Mouse (Mus musculus): ENCODE measurements around the gene Edrf1.
A peak's percentile ranks its signal among the peaks of the same experiment; 100 is the strongest.
"Not testable (repeated sequence)": the region's sequence is repeated elsewhere in the genome, so short reads cannot be mapped to it uniquely, and the experiment has no call there.

Gene Edrf1

DNA sequence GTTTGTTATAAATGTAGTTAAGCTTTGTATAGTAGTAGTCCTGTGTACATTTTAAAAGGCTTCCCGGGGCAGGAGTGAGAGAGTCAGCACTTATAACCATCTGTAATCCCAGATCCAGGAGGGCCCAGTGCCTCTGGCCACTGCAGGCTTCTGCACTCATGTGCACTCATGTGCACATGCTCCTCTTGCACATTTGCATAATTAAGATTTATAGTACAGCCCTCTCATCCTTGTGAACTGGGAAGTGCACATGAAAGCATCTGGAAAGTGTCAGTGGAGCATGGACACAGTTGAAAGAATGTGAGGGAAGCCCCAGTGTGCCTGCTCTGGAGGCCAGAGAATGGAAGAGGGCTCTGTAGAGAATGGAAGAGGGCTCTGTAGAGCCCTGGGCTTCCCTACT is 25.1 kb downstream of the Edrf1 start:
- peak; percentile 24 for DNase-seq

GRCm38 (mm10) chr7:133669071-133669470 is 31.7 kb downstream of the Edrf1 start:
- peak; percentile 52 for DNase-seq

- DNase-seq: no peak
Observed at GRCm38 (mm10) chr7:133669946-133670345, 32.6 kb downstream of the Edrf1 start.

GRCm38 (mm10) chr7:133670846-133671245 is 33.5 kb downstream of the Edrf1 start:
- no peak for DNase-seq

- peak; percentile 61 for DNase-seq
Observed at GRCm38 (mm10) chr7:133676002-133676401, 38.7 kb downstream of the Edrf1 start.

DNA sequence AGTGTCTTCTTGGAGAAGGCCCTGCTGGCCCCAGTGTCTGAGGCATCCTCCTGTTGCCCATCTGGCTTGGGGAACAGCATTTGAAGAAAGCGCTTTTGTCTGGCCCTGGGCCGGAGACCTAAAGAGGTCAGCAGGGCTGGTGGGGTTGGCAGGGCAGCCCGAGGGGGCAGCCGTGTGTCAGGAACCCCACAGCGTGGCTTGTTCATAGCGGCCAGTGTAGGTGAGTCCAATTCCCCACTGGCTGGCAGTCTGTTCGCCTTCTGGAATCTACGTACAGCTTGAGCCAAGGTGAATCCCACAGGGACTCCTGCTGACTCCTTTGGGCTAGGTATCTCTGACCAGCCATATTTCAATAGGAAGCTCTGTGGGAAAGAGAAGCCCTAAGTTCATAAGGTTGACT is 41.4 kb downstream of the Edrf1 start:
- no peak for DNase-seq

DNA sequence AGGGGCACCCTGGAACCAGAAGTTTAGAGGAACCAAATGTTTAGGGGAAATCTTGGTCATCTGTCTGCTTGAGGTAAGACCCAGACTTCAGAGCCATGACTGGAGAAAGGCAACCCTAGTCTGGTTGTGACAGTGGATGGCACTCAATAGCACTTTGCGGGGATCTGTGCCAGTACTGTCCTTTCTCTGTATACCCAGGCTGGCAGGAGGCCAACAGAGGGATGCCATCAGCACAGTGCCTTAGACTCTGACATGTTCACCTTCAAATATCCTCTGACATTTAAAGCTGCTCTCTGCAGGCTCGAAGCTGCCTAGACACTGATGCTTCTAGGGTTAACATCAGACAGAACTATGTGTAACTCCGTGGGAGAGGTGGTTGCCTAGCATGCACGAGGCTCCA is 42.1 kb downstream of the Edrf1 start:
- peak; percentile 53 for DNase-seq

DNA sequence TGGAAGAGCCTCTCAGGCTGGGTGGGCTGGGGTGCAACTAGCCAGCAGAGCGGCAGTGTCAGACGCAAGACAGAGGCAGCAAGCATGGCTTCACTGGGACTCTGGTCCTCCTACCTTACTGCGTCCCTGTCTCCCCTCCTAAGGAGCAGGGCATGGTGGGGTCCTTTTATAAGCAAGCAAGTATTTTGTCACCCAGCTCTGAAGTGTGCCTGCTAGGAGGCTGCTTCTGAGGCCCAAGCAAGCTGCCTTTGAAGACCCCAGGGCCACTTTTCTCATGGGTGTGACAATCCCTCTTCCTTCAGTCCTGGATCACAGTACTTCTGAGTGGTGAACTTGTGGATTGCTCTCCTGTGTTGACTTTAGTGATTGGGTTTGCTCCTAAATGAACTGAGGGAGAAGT is 42.6 kb downstream of the Edrf1 start, which contains the start of gene Mmp21:
Mmp21 (minus strand) TSS at position 101 of the 400 bp plus-strand sequence.
- no peak for DNase-seq

- DNase-seq: no peak
Observed at GRCm38 (mm10) chr7:133683626-133684025, 46.3 kb downstream of the Edrf1 start.

DNA sequence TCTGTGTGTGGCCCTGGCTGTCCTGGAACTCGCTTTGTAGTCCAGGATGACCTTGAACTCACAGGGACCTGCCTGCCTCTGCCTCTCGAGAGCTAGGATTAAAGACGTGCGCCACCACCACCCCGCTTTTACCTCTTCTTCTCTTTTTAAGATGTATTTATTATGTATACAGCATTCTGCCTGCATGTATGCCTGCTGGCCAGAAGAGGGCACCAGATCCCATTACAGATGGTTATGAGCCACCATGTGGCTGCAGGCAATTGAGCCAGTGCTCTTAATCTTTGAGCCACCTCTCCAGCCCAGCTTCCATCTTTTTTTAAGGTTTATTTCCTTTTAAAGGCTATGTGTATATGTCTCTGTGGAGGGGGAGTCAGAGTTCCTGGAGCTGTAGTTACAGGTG is 46.8 kb downstream of the Edrf1 start:
- DNase-seq: peak; percentile 9

DNA sequence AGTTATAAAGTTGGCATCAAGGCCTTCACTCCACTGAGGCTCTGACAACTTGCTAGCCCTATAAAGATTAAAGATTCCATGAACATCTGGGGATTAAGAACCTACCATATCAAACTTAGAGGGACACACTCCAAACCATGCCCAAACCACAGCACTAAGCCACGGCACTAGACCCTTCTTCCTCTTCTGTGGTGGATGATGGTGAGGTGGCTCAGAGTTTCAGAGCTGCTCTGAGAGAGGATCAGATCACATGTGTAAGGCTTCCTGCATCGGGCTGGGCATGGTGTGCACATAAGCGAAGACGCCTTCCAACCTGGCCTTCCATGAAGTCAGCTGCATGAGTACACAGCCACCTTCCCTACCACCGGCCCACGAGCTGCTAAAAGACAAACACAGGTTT is 47.4 kb downstream of the Edrf1 start:
- no peak for DNase-seq

GRCm38 (mm10) chr7:133685644-133686043 is 48.3 kb downstream of the Edrf1 start:
- DNase-seq: not testable (repeated sequence)

GRCm38 (mm10) chr7:133698021-133698709 is 60.8 kb downstream of the Edrf1 start:
- DNase-seq: no peak

DNA sequence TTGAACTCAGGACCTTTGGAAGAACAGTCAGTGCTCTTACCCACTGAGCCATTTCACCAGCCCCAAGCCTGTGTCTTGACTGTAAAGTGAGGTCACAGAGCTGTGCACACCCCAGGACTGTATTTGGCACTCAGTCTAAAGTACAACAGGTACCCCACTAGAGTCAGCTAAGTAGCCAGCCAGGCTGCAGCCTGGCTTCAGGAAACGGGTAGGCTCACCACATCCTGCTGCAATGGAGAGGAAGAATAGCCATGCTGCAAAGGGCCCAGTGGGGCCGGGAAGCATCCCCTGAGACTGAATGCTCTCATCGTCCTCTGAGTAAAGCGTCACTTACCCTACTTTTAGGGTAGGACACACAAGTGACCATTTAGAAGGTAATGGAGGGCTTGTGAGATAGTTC is 62.5 kb downstream of the Edrf1 start:
- no peak for DNase-seq

GRCm38 (mm10) chr7:133701366-133701765 is 64.0 kb downstream of the Edrf1 start:
- no peak for DNase-seq

DNA sequence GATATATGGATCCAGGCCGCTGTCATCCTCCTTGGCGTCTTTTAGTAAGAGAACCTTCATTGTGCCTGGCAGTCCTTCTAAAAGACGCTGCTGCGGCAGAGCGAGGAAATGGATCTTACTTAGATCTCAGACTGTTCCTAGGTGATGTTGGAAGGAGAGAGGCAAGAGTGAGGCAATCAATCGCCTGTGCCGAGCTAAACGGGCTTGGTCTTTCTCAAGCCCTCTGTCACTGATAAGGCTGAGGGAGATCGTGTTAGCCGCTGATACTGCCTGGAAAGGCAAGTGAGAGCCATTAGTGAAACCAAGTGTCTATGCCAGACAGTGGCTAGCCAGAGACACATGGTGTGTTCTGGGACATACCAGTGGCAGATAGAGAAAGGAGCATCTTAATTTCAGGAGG is 65.0 kb downstream of the Edrf1 start:
- no peak for DNase-seq

DNA sequence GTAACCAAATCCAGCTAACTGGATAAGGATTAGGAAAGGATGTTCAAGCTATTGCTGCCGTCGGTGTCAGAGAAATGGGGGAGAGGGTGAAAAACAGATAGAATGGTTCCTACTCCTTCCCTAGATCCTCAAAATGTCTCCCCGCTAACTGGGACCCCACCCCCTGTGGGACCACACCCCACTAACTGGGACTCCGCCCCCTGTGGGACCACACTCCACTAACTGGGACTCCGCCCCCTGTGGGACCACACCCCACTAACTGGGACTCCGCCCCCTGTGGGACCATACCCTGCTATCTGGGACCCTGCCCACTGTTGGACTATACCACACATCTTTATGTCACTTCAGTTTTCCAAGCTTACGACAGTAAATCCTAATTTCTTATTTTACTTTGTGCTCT is 66.6 kb downstream of the Edrf1 start:
- no peak for DNase-seq

- DNase-seq: no peak
Observed at GRCm38 (mm10) chr7:133707301-133707700, 70.0 kb downstream of the Edrf1 start.

DNA sequence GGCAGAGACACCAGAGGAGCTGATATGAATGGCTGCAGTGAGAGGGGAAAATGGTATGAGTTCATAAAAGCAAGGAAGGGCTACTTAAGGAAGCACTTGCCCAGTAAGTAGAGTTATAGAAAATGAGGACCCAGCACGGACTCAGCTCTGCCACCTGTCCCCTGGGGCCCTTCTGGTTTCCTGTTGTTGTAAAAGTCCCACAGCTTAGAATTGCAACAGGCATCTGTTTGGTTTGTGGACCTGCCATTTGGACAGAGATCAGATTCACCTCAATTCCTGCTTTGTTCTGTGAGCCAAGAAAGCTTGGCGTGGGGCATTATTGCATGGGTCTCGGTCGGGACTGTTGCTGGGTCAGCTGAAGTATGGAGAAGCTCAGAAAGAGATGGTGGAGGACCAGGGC is 78.0 kb downstream of the Edrf1 start:
- DNase-seq: no peak

GRCm38 (mm10) chr7:133718580-133718979 is 81.2 kb downstream of the Edrf1 start:
- no peak for DNase-seq

- DNase-seq: peak; percentile 98
Observed at GRCm38 (mm10) chr7:133720616-133721015, 83.3 kb downstream of the Edrf1 start.

All from retina, postnatal 1 day (tissue).